Mouse (Mus musculus) CD4-positive, CD25-positive, alpha-beta regulatory T cell (primary cell): Measurements from ENCODE around the gene Cadps. TPM values are rescaled to one million over a fixed set of nuclear protein-coding genes. Genes with fewer than 3 reads are reported as not detected.

Experiments used
- polyA plus RNA-seq: library from polyadenylated mRNA; unstranded; fragments of 100-300 nt; shearing (Covaris generic); gene quantifications from one replicate; pipeline ENCODE4 v1.2.1, GENCODE M21; 2017

Cadps gene
- polyA plus RNA-seq, result 0.08 TPM

GRCm38 (mm10) chr14:12822491-12823219 lies at the start of gene Cadps:
Gene Cadps (minus strand): TSS chr14:12823079.

GRCm38 (mm10) chr14:12348089-12348488 lies 474.8 kb downstream of the Cadps start, which contains the start of gene Fezf2:
Gene Fezf2 (minus strand): TSS chr14:12348189.

